Mouse (Mus musculus): ENCODE results near the gene Hoxb8.

Hoxb8 gene

DNA sequence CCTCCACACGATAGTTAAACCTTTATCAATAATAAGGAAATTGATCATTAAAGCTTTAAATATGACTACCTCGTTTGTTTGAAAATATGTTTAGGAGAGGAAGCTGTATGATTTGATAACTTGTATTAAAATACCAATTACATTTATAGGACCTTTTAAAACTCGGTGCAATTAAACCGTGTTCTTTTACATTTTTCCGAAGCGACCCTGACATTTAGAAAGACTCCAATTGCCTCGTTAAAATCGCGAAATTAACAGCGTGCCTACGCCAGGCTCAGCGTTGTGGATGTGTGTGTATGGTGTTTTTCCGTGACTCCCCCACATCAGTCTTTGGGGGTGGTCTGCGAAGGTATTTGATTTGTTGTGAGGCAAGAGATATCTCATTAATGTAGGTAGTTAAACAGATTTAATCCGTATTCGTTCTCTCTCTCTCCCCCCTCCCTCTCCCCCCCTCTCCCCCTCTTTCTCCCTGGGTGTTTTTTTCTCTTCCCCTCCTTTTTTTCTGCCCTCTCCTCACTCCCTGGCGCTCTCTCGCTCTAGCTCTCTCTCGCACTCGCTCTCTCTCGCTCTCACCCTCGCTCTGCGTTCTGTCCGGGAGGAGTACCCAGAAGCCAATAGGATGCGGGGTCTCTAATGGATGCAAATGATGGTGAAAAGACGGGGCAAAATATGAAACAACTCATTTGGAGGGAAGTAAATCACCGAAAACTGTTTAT lies at the start of gene Hoxb8:
Gene Hoxb8, plus strand, starts transcription at position 51 of the 716 bp plus-strand sequence.
- DNase-seq (ENCODE audit: low spot score): no peak

DNA sequence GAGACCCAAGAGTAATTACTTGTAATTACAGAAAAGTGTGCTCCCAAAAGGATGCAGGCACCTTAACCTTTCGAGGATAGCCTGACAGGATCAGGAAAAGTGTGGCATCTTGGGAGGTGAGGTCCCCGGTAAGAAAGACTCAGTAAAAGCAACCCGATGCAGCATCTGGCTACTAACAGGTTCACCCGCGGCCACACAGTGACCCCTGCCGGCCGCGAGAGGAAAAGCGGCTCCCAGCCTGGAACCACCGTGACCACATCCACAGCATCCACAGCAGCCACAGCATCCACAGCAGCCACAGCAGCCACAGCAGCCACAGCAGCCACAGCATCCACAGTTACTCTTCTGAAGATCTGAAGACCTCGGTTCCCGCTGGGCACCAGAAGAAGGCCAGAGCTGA lies 46.8 kb upstream of the Hoxb8 start:
- peak; percentile 28 for DNase-seq (ENCODE audit: low spot score)

DNA sequence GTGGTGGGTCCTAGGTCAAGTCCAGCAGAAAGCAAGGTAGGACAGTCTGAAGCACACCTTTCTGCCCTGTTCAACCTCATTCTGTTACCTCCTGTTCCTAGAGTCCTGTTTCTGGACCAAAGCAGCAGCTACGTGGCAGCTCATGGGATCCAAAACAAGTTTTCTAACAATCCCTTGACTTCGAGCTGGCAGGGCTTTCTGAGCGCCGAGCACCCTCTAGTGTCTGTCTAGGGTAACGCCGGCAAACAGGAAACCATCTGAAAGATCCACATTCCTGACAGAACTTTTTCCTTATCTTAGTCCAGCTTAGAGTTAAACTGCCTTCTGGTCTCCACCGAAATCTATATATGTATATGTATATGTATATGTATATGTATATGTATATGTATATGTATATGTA lies 41.5 kb upstream of the Hoxb8 start:
- DNase-seq (ENCODE audit: low spot score): peak; percentile 42

DNA sequence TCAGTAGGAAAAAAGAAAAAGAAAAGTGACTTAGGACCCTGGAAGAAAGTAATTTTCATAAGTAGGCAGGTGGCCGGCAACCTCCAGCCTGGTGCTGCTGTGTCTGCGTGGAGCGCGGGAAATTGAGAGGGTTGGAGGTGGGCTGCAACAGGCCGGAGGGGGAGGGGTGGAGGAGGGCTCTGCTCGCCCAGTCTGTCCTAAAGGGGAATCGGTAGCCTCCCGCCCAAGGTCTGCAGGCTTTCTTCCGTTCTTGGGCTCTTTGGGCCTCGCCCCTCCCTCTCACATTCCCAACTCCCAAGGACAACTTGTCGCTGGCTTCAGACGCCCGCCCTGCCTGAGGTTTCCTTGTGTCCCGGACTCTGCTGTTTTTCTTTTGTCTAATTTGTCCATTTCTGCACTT lies 30.8 kb upstream of the Hoxb8 start:
- DNase-seq (ENCODE audit: low spot score): peak; percentile 64

DNA sequence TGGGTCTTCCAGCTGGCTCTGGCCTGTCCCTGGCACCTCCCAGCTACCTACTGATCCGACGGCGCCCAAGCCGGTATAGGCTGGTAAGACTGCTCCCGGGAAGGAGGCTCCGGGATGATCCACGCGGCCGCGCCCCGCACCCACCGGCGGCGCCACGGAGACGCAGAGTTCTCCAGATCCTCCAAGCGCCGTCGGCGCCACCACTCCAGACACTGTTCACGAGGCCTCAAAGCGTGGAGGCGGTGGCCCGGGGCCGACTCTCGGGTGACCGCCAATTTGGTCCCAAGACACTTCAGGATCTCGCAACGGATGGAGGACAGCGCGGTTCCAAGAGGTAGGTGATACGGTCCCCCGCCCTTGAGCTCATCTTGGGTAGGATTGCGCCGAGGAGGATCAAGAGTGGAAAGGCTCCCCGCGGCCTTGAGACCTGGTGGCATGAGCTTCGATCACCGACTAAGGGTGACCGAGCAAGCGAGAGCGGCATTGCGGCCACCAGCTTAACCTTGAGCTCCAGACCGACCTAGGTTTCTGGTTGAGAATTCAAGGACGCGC lies 30.1 kb upstream of the Hoxb8 start:
- DNase-seq (ENCODE audit: low spot score): peak; percentile 13

DNA sequence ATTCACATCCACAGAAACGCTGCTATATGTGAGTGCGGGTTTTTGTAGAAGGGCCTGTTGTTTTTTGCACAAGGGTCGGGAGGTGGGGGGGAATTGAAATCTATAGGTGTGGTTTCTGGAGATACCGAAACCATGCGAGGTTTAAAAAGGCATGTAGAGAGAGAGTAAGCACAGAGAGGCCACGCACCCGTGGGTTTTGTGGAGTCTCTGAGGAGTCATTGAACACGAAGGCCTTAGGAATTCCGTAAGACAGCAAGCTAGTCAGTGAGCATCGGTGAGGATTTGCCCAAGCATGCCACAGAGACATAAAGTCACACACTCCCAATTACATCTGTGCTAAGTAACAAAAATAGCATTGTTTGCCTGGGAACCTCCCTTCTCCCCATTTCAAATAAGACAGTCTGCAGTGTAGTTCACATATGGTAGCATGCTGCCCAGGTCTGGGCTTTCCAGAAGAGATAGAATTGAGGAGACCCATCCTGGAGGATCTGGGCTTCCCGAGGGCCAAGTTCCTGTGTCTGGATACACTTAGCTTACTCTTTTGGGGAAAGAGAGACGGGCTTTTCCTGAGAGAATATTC lies 29.1 kb upstream of the Hoxb8 start:
- DNase-seq (ENCODE audit: low spot score): no peak

DNA sequence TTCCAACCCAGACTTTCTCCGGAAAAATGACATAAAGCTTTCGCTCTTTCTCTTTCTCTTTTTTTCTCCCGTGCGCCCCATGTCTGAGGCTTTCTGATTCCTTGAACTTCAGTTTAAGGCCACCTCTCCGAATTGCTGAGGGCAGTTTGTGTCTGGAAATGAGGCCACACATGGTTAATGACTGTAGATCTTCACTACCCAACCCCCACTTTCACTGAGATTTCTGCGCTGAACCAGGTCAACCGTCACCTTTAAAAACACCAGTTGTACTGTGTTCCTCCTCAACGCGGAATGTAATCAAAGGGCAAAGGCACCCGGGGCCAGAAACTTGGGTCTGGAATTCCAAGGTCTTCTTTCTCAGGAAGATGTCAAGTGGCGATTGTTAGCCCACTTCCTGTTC lies 27.5 kb upstream of the Hoxb8 start:
- peak; percentile 60 for DNase-seq (ENCODE audit: low spot score)

DNA sequence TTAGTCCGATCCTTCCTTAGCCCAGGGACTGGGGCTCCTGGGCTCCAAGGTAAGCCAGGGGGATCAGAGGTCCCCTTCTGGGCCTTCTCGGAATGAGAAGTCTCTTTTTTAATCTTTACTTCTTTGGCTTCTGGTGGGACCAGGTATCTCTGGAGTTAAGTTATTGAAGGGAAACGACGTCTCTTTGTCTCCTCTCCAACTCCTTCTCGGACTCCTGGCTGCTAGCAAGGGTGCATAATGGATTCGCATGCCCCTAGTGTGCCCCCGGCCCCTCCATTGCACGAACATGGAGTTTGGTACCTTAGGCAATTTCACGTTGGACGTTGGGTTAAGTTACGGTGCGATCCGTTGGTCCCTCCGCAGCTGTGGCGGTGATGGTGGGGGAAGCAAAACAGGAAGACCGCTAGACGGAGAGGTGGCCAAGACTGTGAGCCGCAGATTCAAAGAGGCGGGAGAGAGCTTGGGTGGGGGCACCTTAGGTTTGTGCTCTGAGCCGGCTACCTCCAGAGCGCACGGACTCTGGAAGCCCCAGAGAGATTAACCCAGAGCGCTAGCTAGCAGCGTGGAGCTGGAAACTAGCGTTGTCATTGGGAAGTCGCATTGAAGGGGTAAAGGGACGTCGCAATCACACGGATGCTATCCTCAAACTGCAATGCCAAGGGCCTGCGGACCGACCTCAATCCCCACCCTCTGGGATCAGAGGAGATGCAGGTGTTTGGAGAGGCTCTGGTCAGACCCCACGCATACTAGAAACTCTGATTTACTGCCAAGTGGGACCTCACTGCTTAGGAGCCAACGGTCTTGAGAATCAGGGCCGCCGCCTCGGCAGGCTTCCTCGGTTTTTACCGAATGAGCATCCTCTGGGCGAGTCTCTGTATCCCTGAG lies 26.4 kb upstream of the Hoxb8 start:
- DNase-seq (ENCODE audit: low spot score): peak; percentile 10

DNA sequence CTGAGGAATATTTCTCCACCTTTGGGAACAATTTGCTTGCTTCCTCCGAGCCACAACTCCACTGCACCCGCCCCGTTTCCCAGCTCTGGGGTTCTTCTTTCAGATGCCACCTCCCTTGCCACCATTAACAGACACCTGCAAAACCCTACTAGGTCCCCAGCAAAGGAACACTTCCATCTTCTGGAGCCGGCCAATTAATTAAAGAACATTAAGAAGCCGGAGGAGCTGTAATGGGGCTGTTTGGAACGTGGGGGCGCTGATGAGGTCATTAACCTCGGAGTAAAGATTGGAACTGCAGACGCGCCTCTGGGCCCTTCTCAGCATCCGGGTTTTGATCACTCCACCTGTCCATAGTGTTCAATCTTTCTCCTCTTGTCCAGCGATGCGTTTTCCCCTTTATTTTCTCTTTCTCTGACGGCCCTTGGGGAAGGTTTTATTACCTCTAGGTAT lies 25.7 kb upstream of the Hoxb8 start:
- DNase-seq (ENCODE audit: low spot score): no peak

DNA sequence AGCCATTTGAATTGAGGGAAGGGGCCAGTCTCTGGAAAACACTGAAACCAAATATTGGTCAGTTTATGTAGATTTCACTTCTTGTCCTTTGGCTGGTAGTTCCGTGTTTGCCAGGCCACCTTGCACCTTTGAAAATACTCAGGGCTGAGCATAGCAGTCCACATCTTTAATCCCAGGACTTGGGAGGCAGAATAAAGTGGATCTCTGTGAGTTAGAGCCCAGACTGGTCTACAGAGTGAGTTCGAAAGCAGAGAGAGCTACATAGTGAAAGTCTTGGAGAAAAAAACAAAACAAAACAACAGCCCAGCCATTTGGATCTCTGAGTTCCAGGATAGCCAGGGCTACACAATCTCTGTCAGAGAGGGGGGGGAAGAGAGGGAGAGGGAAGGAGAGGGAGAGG lies 24.6 kb upstream of the Hoxb8 start:
- no peak for DNase-seq (ENCODE audit: low spot score)

DNA sequence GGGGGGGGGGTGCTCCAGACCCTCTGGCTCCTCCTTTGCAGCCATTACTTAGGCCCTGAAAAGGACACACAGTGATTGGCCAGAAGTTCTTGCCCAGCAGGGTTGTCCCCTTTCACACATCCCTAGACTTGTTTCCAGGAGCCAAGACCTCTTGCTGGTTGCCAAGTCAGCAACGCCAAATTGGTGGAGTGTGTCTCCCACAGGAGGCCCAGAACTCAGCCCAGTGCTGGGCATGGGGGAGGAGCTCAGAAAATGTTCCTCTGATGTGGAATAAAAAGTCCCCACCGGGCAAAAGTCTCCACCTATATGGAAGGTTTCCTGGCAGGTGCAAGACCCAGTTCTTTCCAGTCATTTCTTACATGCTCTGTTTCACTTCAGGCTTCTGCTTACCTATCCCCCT lies 22.7 kb upstream of the Hoxb8 start:
- DNase-seq (ENCODE audit: low spot score): no peak

DNA sequence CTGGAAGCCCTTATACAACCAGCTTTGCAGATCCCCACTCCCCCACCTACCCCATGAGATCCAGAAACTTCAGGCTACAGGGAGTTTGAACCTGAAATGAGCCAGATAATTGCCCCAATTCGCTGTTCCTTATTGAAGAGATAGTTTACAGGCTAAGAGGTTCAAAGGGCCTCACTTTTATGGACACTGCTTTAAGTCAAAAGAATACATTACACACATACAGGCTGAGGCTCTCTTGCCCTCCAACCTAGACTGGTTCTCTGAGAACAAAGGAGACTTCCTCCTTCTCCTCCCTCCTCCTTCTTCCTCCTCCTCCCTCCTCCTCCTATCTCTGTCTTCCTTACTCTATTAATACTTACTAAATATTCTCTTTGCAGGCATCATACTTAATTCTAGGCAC lies 22.2 kb upstream of the Hoxb8 start:
- no peak for DNase-seq (ENCODE audit: low spot score)

DNA sequence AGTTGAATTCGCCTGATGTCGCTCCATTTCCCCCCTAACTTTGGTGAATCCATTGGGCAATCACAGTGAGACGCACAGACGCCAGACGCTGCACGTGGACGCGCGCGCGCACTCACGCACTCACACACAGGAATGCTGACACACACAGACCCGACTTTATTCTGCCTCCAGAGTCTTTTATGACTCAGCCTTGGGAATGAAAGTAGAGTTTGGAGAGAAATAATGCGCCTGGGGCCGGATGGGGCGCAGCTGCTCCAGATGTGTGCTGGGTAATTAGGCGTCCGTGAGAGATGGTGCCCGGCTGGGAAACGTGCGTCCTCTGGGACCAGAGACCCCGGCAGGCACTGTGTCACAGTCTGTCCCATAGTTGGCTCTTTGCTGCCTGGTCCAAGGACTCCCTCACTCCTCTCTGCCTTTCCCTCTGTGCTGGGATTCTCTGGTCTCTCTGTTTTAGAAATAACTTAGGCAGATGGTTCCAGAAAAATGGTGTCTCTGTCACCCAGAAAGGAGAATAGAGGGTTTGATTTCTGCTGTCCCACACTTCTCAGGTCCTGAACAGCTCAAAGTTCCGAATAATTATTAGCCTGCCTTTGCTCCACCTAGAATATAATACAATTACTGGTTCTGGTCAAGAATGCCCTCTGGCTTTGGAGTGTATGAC lies 21.3 kb upstream of the Hoxb8 start:
- DNase-seq (ENCODE audit: low spot score): peak; percentile 48

DNA sequence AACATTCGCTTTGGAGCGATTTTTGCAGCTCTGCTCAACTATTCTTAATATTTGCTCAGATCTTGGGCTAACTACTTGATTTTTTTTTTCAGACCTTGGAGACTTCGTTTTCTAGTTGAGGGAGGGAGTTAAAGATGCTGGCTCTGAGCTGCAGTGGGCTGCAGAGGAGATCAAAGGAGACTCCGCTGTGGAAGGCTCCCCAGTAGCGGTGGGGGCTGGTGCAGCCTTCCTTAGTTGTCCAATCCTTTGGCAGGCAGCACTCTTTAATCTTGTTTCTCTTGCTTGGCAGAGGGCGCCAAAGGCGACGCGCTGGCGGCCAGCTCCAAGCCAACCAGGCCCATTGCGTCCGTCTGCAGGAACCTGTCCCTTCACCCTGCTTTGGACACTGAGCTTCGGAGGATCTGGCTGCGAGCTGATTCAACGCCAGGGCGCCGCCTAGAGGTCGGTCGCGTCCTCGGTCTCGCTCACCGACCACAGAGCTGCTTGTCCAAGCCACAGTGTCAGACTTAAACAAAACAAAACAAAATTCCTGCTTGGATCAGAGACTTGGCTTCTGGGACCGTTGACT lies 20.3 kb upstream of the Hoxb8 start:
- DNase-seq (ENCODE audit: low spot score): peak; percentile 76

DNA sequence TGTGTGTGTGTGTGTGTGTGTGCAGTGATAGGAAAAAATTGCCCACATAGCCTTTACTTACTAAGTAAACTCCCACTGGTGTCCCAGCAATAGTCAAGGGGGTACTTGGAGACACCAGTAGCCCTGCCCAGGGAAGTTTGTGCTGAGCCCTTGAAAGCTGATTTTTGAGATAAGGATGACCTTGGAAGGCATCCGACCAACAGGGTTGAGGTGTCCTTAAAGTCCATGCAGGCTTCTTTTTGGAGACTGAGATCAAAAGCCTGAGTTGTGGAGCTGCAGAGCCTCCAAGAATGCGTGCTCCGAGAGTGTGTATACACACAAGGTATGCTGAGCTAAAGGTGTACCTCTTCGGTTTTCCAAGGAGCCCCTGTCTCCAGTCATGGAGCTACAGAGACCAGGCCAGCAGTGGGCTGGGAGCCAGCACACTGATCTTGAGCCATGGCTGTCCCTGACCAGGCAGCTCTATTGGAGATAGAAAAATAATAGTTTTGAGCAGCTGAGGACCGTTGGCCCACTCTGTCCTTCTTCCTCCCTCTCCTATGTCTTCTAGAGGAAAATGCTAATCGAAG lies 19.4 kb upstream of the Hoxb8 start:
- no peak for DNase-seq (ENCODE audit: low spot score)

DNA sequence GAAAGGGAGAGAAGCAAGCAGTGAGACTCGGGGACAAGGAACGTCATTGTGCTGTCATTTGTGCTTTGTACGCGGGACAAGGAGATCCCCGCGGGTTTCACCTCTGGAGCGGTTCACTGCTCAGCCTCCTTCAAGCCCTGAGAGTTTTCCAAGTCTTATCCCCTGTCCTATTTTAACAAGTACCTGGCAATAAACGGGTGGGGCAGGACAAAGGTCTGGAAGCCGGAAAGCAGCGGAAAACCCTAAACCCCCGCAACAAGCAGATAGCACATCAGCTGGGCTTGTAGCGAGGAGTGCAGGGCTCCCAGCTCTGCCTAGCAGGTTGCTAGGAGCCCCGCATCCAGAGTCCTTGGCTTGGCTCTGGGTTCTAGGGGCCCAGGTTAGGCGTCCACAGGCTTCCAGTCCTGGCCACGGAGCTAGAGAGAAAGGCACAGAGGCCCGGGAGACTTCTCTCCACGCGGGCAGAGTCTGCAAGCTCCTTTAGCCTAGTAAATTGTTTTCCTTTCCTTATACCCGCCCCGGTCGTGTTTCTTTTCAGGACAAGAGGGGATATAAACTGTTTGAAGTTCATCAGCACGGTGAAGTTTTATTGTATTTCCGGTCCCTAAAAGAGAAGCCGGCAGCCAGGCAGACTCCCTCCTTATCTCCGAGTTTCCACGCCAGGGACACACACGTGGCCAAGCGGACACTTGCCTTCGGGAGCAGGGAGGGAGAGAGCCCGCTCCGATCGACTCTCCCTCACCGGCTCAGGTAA lies 17.9 kb upstream of the Hoxb8 start:
- peak; percentile 21 for DNase-seq (ENCODE audit: low spot score)

DNA sequence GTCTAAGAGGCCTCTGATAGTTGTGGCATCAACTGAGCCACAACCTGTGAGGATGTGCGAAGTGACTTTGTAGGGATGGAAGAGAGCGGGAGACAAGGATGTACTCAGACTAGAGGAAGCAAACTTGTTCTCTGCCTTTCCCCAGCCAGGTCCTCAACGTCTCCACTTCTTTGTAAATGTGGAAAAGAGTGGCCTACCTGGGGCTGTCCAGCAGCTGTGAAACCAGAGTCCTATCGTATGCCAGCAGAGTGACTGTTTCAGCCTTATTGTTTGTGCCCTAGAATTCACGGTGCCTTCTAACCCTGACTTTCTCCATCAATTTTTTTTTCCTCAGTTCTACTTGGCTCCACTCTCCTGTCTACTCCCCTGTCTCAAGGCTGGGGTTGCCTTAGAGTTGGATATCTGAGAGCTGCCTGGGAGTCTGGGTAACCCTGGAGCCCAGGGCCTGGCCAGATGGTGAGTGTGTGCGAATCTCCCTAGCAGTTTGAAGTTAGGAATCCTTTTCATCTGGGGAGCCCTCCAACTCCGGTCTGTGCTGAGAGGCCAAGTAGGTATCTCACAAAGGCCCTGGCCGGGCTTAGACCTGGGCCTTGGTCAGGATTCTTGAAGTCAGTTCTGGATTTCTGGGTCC lies 17.2 kb upstream of the Hoxb8 start:
- DNase-seq (ENCODE audit: low spot score): no peak

DNA sequence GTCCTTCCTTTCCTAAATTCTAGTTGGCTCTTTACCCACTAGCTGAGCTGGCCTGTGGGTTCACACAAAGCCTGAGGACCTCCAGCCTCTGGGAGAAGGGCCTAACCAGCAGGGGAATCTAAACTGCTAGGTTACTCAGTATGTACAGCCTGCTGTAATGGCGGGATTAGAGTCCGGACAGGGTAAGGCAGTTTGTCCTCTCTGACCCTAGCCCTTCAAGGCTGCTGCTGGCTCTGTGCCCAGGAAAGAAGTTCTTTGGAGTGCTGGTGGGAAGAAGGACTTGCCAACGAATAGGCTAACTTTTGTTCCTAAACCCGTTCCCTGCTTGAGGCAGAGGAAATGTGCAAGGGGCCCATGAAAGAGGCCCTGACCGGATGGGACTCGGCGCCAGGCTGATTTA lies 15.8 kb upstream of the Hoxb8 start:
- no peak for DNase-seq (ENCODE audit: low spot score)

DNA sequence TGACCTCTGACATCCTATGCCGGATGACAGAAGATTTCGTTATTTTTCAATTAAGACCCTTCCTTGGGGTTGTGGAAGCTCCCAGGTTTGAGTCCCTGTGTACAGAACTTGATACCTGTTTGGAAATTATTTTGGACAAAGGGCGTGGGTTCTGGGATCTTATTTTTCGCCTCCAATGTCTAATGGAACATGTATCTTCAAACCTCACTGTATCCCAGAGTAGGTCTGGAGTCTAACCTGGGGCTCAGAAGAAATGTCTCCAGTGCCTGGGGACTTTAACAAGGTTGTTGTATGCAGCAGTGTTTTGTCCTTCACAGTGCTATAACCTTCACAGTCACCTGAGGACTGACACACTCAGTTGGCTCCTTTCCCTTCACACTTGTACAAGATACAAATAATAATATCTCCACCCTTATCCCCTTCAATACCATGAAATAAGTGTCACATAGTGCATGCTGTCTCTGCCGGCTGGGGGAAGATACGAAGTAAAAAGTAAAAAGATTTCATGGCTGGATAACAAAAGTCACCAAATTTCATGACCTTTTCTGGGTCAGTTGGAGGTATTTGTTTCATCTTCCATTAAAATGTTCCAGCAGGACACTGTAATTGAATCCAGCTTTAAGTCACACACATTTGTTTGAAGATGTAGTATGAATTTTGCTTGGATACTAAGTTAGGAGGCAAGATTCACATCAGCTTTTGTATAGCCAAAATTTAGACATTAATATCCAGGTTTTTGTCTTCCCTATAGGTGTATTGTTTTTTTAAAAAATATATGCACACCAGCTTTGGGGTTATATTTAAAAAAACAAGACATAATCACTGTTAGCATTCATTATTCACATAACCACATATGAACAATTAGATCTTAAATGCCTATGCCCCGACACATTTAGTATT lies 14.4 kb upstream of the Hoxb8 start:
- DNase-seq (ENCODE audit: low spot score): no peak

Measured in yolk sac, embryonic 10.5 days (tissue).